Mouse (Mus musculus) lung, embryonic 14.5 days (tissue): ENCODE data around the gene Gm39115. TPM values are rescaled to one million over a fixed set of nuclear protein-coding genes. Genes with fewer than 3 reads are reported as not detected.
"Not testable (repeated sequence)": the region's sequence is repeated elsewhere in the genome, so short reads cannot be mapped to it uniquely, and the experiment has no call there.

Source experiments
- ATAC-seq: fragments of 200-750 bp; cut with Nextera tagmentation; 2 replicates; pipeline ENCODE4 v1.8.0; 2017; ENCODE audit warnings: mild to moderate bottlenecking, moderate TSS enrichment, moderate library complexity; ENCODE audit not compliant: insufficient read depth
- DNase-seq: peaks from one replicate; pipeline ENCODE4 v3.0.0-alpha.2; 2015
- H3K27ac ChIP-seq: fragments of 300-500 bp; sonication (generic); 2 replicates; pipeline ENCODE4 v1.5.1; 2014; ENCODE audit warnings: low read depth, mild to moderate bottlenecking, moderate library complexity
- H3K27me3 ChIP-seq: fragments of 300-500 bp; sonication (generic); 2 replicates; pipeline ENCODE4 v1.6.1; 2014; ENCODE audit warnings: low read length, control low read depth; ENCODE audit not compliant: insufficient read depth
- H3K36me3 ChIP-seq: fragments of 300-500 bp; sonication (generic); 2 replicates; pipeline ENCODE4 v1.6.1; 2014; ENCODE audit warnings: control low read depth; ENCODE audit not compliant: insufficient read depth
- H3K4me1 ChIP-seq: fragments of 300-500 bp; sonication (generic); 2 replicates; pipeline ENCODE4 v1.6.1; 2014; ENCODE audit warnings: antibody characterized with exemption, control low read depth; ENCODE audit not compliant: insufficient read depth
- H3K4me2 ChIP-seq: fragments of 300-500 bp; sonication (generic); 2 replicates; pipeline ENCODE4 v1.6.1; 2014; ENCODE audit warnings: mild to moderate bottlenecking
- H3K4me3 ChIP-seq: fragments of 300-500 bp; sonication (generic); 2 replicates; pipeline ENCODE4 v1.5.1; 2014; ENCODE audit warnings: low read depth, low read length
- H3K9ac ChIP-seq: fragments of 300-500 bp; sonication (generic); 2 replicates; pipeline ENCODE4 v1.6.1; 2014
- H3K9me3 ChIP-seq: fragments of 300-500 bp; sonication (generic); 2 replicates; pipeline ENCODE4 v1.6.1; 2016; ENCODE audit warnings: low read depth, low read length, control low read depth
- CTCF ChIP-seq: IDR thresholded peaks from 2 replicates; pipeline ENCODE4 v1.5.1; 2016; ENCODE audit warnings: antibody characterized with exemption, low read depth
- WGBS: fragments of 180-500 bp; shearing (Covaris S2); extraction: QIAGEN DNeasy Blood & Tissue Kit; methylation state at CpG from one replicate; pipeline ENCODE4 v1.1.7; 2014; 5-methylcytosine and 5-hydroxymethylcytosine counted together
- polyA plus RNA-seq: library from polyadenylated mRNA; unstranded; fragments of >200 nt; fragmentation: Nextera tagmentation; extraction: Ambion mirVana; gene quantifications from 2 replicates; pipeline ENCODE4 v1.2.1, GENCODE M21; 2014

The Gm39115 gene
- polyA plus RNA-seq, 1 experiment from 2014 or later: not detected

- Histone ChIP-seq H3K9me3 (no peaks in the 10 kb centered on the region), H3K4me1 (no peaks in the 10 kb centered on the region), H3K36me3 (no peaks in the 10 kb centered on the region), H3K27ac (no peak overlapping the region), H3K9ac (no peak overlapping the region), H3K4me3 (no peak overlapping the region), H3K4me2 (no peak overlapping the region), H3K27me3 (no peaks in the 10 kb centered on the region)
- no peak for ATAC-seq
- 36% methylated on average over 4 of the region's 4 CpGs for WGBS
- TF ChIP-seq CTCF: peak; percentile 49
- DNase-seq: peak; percentile 38
These were observed 1.4 kb downstream of the Gm39115 start for GRCm38 (mm10) chr7:142134206-142134995.

- Histone ChIP-seq H3K9me3 (no peaks in the 10 kb centered on the region), H3K4me2 (no peak overlapping the region), H3K27me3 (no peaks in the 10 kb centered on the region), H3K27ac (no peak overlapping the region), H3K9ac (no peak overlapping the region), H3K4me3 (no peak overlapping the region), H3K4me1 (no peaks in the 10 kb centered on the region), H3K36me3 (no peaks in the 10 kb centered on the region)
- 56% methylated on average over 4 of the region's 4 CpGs for WGBS
- peak; percentile 44 for TF ChIP-seq CTCF
- DNase-seq (peak; percentile 4), ATAC-seq (no peak)
These were observed 7.0 kb downstream of the Gm39115 start for GRCm38 (mm10) chr7:142128843-142129242.

GRCm38 (mm10) chr7:142120629-142121028, 15.2 kb downstream of the Gm39115 start, which contains the start of gene Gm45618:
Gene Gm45618 (minus strand): TSS chr7:142120729.
- not testable (repeated sequence) for H3K36me3 ChIP-seq, H3K4me3 ChIP-seq, ATAC-seq, H3K27me3 ChIP-seq, H3K27ac ChIP-seq, H3K9me3 ChIP-seq, H3K4me1 ChIP-seq, DNase-seq, H3K4me2 ChIP-seq, H3K9ac ChIP-seq
- WGBS: 75% methylated on average over 1 of the region's 1 CpGs

GRCm38 (mm10) chr7:142119632-142120031, 16.2 kb downstream of the Gm39115 start:
- WGBS: 10% methylated on average over 5 of the region's 5 CpGs
- no peak for ATAC-seq
- H3K9me3 ChIP-seq: no peaks in the 10 kb centered on the region
- no peak overlapping the region for H3K9ac ChIP-seq
- DNase-seq: peak; percentile 31
- no peaks in the 10 kb centered on the region for H3K36me3 ChIP-seq
- no peak overlapping the region for H3K27ac ChIP-seq
- no peak overlapping the region for H3K4me2 ChIP-seq
- H3K27me3 ChIP-seq: no peaks in the 10 kb centered on the region
- no peaks in the 10 kb centered on the region for H3K4me1 ChIP-seq
- peak; percentile 56 for TF ChIP-seq CTCF
- H3K4me3 ChIP-seq: no peak overlapping the region

- H3K27me3 ChIP-seq: no peaks in the 10 kb centered on the region
- no peaks in the 10 kb centered on the region for H3K9me3 ChIP-seq
- H3K4me2 ChIP-seq: no peak overlapping the region
- H3K4me1 ChIP-seq: no peaks in the 10 kb centered on the region
- WGBS: 47% methylated on average over 5 of the region's 5 CpGs
- TF ChIP-seq CTCF: no peak
- no peaks in the 10 kb centered on the region for H3K36me3 ChIP-seq
- H3K9ac ChIP-seq: no peak overlapping the region
- no peak overlapping the region for H3K4me3 ChIP-seq
- no peak overlapping the region for H3K27ac ChIP-seq
- no peak for ATAC-seq
- no peak for DNase-seq
These were observed 31.1 kb downstream of the Gm39115 start for GRCm38 (mm10) chr7:142104747-142105146.

- 7% methylated on average over 9 of the region's 9 CpGs for WGBS
- no peak overlapping the region for H3K4me3 ChIP-seq
- peak; percentile 68 for ATAC-seq
These were observed 38.1 kb downstream of the Gm39115 start for GRCm38 (mm10) chr7:142097776-142098175.

GRCm38 (mm10) chr7:142096701-142097100, 39.1 kb downstream of the Gm39115 start:
- 67% methylated on average over 4 of the region's 4 CpGs for WGBS
- Histone ChIP-seq H3K36me3 (no peaks in the 10 kb centered on the region), H3K4me2 (no peak overlapping the region), H3K9ac (no peak overlapping the region), H3K4me3 (no peak overlapping the region), H3K27ac (no peak overlapping the region), H3K9me3 (no peaks in the 10 kb centered on the region), H3K4me1 (peaks cover 4% of the 10 kb centered on the region; the same call in 1 of the 2 replicates), H3K27me3 (peaks cover 46% of the 10 kb centered on the region)
- DNase-seq (no peak), ATAC-seq (no peak)
- TF ChIP-seq CTCF: no peak

More at GRCm38 (mm10) chr7:142097776-142098175, 38.1 kb downstream of the Gm39115 start:
- H3K36me3 ChIP-seq: no peaks in the 10 kb centered on the region
- H3K9me3 ChIP-seq: no peaks in the 10 kb centered on the region
- DNase-seq: peak; percentile 87
- peaks cover 4% of the 10 kb centered on the region; the same call in 1 of the 2 replicates for H3K4me1 ChIP-seq
- H3K9ac ChIP-seq: no peak overlapping the region
- no peak overlapping the region for H3K27ac ChIP-seq
- peaks cover 45% of the 10 kb centered on the region for H3K27me3 ChIP-seq
- TF ChIP-seq CTCF: peak; percentile 94
- H3K4me2 ChIP-seq: no peak overlapping the region
